Mouse (Mus musculus): ENCODE data around the gene Cfc1. TPM values are rescaled to one million over a fixed set of nuclear protein-coding genes. Genes with fewer than 3 reads are reported as not detected.

Cfc1 gene
- polyA plus RNA-seq, 1 experiment from 2014 or later: not detected

DNA sequence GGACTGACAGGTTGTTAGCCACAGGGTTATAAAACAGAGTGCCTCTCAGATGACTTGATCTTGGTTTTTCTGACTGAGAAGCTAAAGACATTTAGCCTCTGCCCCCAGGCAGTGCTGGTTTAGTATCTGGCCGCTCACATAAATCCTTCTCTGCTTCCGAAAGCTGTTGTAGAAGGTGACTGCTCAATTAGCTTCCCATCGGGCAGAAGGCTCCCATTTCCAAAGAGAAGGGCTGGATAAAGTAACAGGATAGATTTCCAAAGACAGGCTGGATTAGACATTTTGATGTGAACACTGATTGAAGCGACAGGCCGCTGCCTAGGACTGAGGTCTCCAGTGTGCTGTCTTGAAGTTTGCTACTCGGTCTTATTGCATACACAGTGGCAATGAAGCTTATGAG is 46.8 kb downstream of the Cfc1 start:
- no peak overlapping the region for H3K27ac ChIP-seq (ENCODE audit: low read depth)
- DNase-seq: no peak
- H3K4me3 ChIP-seq (ENCODE audit: low read depth, low read length): no peak overlapping the region
- TF ChIP-seq CTCF (IDR thresholded peaks at IDR 0.05; ENCODE audit: low read depth) (no peak), EP300 (IDR thresholded peaks at IDR 0.05; ENCODE audit: low read depth) (no peak)
- H3K9ac ChIP-seq (replicated peaks): no peak overlapping the region
- no peaks in the 10 kb centered on the region for H3K9me3 ChIP-seq (ENCODE audit: low read length)
- no peak for ATAC-seq
- WGBS (ENCODE audit: insufficient replicate concordance): 73% methylated on average over 6 of the region's 6 CpGs
- no peak overlapping the region for H3K4me2 ChIP-seq (ENCODE audit: low read depth, low read length)
- H3K36me3 ChIP-seq (replicated peaks; ENCODE audit: insufficient read depth, low read length): no peaks in the 10 kb centered on the region
- H3K4me1 ChIP-seq (ENCODE audit: insufficient read depth): peaks cover 9% of the 10 kb centered on the region
- H3K27me3 ChIP-seq (ENCODE audit: insufficient read depth, low read length): peaks cover 16% of the 10 kb centered on the region

DNA sequence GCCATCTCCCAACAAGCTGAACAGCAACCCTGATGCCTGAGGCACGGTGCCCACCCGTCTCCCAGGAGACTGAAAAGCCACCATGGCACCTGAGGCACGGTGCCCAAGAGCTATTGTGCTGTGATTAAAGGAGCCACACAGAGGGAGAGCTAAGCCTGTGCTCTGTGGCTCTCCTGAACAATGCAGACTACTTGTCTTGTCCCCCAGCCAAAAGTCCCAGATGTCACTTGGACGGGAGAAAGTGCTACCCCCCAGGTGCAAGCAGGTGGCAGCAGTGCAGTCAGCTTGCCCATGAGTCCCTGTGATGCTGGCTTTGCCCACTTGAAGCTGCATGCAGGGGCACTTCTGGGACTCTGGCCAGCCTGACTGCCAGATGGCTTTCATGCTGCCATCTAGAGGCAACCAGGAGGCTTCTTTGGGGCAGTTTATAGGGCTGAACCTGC is 48.4 kb downstream of the Cfc1 start:
- H3K4me1 ChIP-seq (ENCODE audit: insufficient read depth): peaks cover 9% of the 10 kb centered on the region
- no peaks in the 10 kb centered on the region for H3K9me3 ChIP-seq (ENCODE audit: low read length)
- no peak overlapping the region for H3K27ac ChIP-seq (ENCODE audit: low read depth)
- TF ChIP-seq CTCF (IDR thresholded peaks at IDR 0.05; ENCODE audit: low read depth) (peak; percentile 29), EP300 (IDR thresholded peaks at IDR 0.05; ENCODE audit: low read depth) (no peak)
- peaks cover 9% of the 10 kb centered on the region for H3K27me3 ChIP-seq (ENCODE audit: insufficient read depth, low read length)
- no peaks in the 10 kb centered on the region for H3K36me3 ChIP-seq (replicated peaks; ENCODE audit: insufficient read depth, low read length)
- no peak overlapping the region for H3K4me3 ChIP-seq (ENCODE audit: low read depth, low read length)
- ATAC-seq (no peak), DNase-seq (no peak)
- H3K9ac ChIP-seq (replicated peaks): no peak overlapping the region
- WGBS (ENCODE audit: insufficient replicate concordance): 24% methylated on average over 4 of the region's 4 CpGs
- H3K4me2 ChIP-seq (ENCODE audit: low read depth, low read length): no peak overlapping the region

DNA sequence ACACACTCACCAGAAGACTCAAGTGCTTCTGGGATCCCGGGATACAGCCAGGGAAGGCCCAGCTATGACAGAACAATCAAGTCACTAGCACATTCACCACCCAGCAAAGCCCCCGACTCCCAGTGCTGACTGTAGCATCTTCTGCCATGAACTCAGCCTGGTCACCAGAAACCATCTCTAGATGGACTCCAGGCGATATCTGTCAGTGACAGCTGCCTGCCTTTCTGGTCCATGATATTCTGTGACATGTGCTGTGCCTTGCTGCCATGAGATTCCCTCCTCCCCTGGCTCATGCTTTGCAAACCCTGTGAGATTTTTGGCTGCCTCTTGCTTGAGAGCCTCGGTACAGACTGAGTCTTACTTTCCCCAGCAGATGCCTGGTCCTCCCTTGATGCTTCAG is 49.3 kb downstream of the Cfc1 start:
- Histone ChIP-seq H3K4me2 (ENCODE audit: low read depth, low read length) (no peak overlapping the region), H3K9me3 (ENCODE audit: low read length) (no peaks in the 10 kb centered on the region), H3K36me3 (replicated peaks; ENCODE audit: insufficient read depth, low read length) (no peaks in the 10 kb centered on the region), H3K4me1 (ENCODE audit: insufficient read depth) (peaks cover 1% of the 10 kb centered on the region), H3K27ac (ENCODE audit: low read depth) (no peak overlapping the region), H3K4me3 (ENCODE audit: low read depth, low read length) (no peak overlapping the region), H3K27me3 (ENCODE audit: insufficient read depth, low read length) (0 out of 2 replicates have a peak, but pooled peaks cover 2% of the 10 kb centered on the region), H3K9ac (replicated peaks) (no peak overlapping the region)
- WGBS (ENCODE audit: insufficient replicate concordance): 63% methylated on average over 4 of the region's 4 CpGs
- no peak for TF ChIP-seq EP300 (IDR thresholded peaks at IDR 0.05; ENCODE audit: low read depth)
- TF ChIP-seq CTCF (IDR thresholded peaks at IDR 0.05; ENCODE audit: low read depth): no peak
- DNase-seq: no peak
- no peak for ATAC-seq

DNA sequence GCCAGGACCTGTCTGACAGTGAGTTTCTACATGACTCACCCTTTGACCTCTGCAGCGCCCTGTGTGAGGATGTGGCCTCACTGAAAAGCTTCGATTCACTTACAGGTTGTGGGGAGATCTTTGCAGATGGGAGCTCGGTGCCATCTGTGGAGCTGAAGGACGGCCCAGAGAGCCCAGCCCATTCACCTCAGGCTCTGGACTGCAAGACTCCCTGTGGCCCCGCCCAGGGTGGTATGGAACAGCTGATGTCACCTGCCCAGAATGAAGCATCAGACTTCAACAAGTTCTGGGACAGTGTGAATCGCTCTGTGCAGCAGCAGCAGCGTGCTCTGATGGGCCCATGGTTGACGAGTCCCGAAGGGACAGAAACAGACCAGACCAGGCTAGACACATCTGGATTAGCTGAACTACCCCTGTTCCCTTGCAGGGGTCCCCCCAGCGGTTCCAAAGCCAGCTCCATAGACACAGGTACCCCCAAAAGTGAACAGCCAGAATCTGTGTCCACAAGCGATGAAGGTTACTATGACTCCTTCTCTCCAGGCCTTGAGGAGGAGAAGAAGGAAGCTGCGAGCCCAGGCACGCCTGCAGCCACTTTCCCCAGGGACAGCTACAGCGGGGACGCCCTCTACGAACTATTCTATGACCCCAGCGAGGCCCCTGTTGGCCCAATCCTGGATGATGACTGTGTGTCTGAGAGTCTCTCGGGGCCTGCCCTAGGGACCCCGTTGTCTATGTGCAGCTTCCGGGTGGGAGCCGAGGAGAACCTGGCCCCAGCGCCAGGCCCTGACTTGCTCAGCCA is 52.0 kb downstream of the Cfc1 start:
- H3K9me3 ChIP-seq (ENCODE audit: low read length): no peaks in the 10 kb centered on the region
- H3K9ac ChIP-seq (replicated peaks): no peak overlapping the region
- ATAC-seq (no peak), DNase-seq (no peak)
- H3K36me3 ChIP-seq (replicated peaks; ENCODE audit: insufficient read depth, low read length): no peaks in the 10 kb centered on the region
- no peak overlapping the region for H3K4me3 ChIP-seq (ENCODE audit: low read depth, low read length)
- TF ChIP-seq EP300 (IDR thresholded peaks at IDR 0.05; ENCODE audit: low read depth): no peak
- TF ChIP-seq CTCF (IDR thresholded peaks at IDR 0.05; ENCODE audit: low read depth): no peak
- no peaks in the 10 kb centered on the region for H3K4me1 ChIP-seq (ENCODE audit: insufficient read depth)
- H3K4me2 ChIP-seq (ENCODE audit: low read depth, low read length): no peak overlapping the region
- WGBS (ENCODE audit: insufficient replicate concordance): 72% methylated on average over 22 of the region's 22 CpGs
- H3K27me3 ChIP-seq (ENCODE audit: insufficient read depth, low read length): no peaks in the 10 kb centered on the region
- no peak overlapping the region for H3K27ac ChIP-seq (ENCODE audit: low read depth)

Other genes with a start within 250 kb of the Cfc1 start
- gene Ccdc115, start 96.0 kb upstream of the Cfc1 start, polyA plus RNA-seq (2015; fragmentation: Nextera tagmentation; extraction: Ambion mirVana): 19.0 and 21.0 TPM in 2 replicates
- 37.6 and 41.6 TPM in 2 replicates for gene Imp4, start 95.8 kb upstream of the Cfc1 start, polyA plus RNA-seq (2015; fragmentation: Nextera tagmentation; extraction: Ambion mirVana)
- gene Ptpn18, start 75.9 kb upstream of the Cfc1 start, polyA plus RNA-seq (2015; fragmentation: Nextera tagmentation; extraction: Ambion mirVana): 28.2 and 32.1 TPM in 2 replicates
- gene Prss39, start 37.2 kb upstream of the Cfc1 start, polyA plus RNA-seq (2015; fragmentation: Nextera tagmentation; extraction: Ambion mirVana): not detected in 2 replicates
- not detected in 2 replicates for gene Prss40, start 25.3 kb downstream of the Cfc1 start, polyA plus RNA-seq (2015; fragmentation: Nextera tagmentation; extraction: Ambion mirVana)
- not detected in 2 replicates for gene Amer3, start 44.0 kb downstream of the Cfc1 start, polyA plus RNA-seq (2015; fragmentation: Nextera tagmentation; extraction: Ambion mirVana)

Measured in liver, postnatal 0 days (tissue).